Mouse (Mus musculus) thymus, postnatal 25 days (tissue): ENCODE measurements around the gene Tepp.

ENCODE experiments used
- DNase-seq: peaks from one replicate; pipeline ENCODE4 v3.0.0; 2022

Gene Tepp

DNA sequence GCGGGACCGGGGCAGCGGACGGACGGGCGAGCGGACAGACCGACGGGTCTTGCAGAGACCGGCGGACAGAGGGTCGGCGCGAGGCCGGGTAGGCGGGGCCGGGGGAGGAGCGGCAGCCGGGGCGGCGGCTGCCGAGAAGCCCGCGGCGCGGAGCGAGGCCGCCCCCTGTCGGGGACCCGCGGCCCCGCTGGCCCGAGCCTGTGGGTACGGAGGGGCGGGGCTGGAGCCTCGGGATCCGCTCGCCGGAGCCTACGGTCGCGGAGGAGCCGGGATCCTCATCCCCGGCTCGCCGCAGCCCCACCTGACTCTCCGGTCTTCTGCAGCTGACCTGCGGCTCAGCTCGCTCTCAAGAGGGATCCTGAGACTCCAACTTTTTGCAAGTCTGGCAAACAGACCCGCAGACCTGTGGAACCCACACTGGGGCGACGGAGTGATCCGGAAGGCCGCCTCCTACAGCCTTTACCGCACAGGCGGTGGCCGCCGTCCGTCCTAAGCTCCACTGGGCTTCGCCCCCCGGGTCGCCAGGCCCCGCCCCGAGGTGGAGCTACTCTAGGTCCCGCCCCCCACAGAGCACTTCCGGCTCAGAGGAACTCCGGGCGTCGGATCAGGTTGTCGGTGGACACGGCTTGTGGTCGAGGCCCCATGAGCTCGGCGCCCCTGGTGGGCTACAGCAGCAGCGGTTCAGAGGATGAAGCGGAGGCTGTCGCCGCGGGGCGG, 21.5 kb downstream of the Tepp start, which contains the start of the genes Zfp319 and Usb1:
TSS of gene Zfp319 (minus strand) at position 231 of the 717 bp plus-strand sequence.
TSS of gene Usb1 (plus strand) at position 565 of the 717 bp plus-strand sequence.
- DNase-seq = peak; percentile 96

DNA sequence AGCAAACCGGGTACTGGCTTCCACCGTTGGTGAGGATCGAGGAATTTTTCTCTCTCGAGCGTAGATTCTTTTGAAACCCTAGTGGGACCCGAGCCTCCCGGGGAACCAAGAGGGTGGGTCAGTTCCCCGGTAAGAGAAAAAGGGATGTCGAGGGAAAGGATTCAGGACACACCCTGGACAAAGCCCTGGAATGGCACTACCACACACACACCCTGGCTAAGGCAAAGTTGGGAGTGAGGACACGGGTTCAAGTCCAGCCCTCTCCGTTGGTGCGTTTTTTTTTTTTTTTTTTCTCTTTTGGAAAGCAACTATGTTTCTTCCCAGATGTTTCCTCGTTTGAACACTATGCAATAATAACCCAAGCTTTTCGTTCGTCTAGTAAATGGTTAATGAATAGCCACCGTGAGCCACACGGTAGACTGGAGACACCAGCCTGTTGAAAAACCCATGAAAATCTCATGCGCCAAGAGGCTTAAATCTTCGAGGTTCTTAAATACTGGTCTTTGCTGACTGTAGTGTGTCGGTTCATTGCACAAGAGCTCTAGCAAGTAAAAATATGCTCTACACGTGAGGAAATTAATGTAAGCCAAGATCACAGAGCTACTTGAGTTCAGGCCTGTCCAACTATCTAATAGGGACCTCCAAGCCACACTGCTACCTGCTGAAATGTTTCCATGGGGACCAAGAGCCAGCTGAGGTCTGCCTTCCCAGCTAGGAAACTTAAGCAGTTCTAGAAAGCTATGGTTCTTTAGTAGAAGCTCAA, 22.3 kb downstream of the Tepp start:
- no peak for DNase-seq

DNA sequence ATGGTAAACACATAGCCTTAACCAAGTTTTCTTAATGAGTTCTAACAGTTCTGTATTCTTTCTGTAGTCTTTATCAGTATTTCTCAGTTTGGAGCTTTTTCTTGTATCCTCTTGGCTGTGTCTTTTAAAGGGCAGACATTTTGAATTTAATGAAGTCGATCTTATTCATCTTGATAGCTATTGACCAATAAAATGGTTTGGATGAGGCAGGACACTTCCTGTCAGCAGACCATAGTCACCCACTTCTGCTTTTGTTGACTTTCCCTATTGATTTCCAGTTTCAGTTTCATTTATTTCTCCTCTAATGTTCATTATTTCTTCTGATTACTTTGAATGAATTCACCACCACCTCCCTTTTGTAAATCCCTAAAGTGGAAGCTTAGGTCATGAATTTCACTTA, 25.3 kb downstream of the Tepp start:
- no peak for DNase-seq

DNA sequence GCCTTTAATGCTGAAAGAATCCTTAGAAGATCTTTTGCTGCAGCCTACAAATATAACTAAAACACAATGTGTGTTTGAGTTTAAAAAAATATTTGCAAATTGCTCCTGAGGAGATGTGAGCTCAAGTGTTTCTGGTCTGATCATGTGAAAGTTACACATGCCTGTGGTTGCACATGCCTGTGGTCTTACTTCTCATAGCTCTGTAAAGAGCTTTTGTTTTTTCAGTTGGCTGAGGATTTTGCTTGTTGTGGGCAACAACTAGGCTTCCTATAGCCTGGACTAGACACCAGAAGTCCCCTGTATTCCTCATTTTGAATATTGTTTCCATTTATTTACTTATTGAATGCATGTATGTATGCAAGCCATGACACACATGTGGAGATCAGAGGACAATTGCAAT, 26.0 kb downstream of the Tepp start:
- no peak for DNase-seq

DNA sequence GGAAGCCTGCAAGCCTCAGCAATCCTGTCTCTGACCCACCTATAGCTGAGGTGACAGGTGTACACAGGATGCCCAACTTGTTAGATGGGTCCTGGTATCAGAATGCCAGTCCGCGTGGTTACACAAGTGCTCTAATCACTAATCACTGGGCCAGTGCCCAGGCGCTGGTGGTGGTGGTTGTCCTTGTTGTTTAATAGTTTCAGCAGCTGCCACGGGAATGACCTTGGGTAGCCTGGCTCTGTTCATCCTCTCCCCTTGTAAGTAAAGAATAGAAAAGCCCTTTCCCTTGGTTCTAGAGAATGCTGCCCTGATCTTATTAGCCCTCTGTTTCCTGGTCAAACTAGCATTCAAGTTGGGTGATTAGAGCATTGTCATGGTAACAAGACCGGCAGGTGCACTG, 31.4 kb downstream of the Tepp start:
- DNase-seq = no peak

DNA sequence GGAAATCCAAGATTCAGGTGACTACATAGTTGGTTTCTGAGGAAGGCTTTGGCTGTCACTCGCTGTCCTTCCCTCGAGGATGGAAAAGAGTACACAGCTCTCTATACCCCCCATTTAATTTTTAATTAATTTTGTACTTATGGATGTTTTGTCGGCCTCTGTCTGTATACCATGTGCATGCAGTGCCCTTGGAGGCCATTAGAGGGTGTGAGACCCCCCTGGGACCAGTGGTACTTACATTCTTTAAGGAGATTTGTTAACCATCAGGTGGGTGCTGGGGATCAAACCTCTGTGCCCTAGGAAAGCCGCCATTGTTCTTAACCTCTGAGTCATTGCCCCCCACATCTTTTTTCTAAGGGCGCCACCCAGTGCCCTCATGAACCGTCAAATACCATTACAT, 34.3 kb downstream of the Tepp start:
- DNase-seq = no peak

DNA sequence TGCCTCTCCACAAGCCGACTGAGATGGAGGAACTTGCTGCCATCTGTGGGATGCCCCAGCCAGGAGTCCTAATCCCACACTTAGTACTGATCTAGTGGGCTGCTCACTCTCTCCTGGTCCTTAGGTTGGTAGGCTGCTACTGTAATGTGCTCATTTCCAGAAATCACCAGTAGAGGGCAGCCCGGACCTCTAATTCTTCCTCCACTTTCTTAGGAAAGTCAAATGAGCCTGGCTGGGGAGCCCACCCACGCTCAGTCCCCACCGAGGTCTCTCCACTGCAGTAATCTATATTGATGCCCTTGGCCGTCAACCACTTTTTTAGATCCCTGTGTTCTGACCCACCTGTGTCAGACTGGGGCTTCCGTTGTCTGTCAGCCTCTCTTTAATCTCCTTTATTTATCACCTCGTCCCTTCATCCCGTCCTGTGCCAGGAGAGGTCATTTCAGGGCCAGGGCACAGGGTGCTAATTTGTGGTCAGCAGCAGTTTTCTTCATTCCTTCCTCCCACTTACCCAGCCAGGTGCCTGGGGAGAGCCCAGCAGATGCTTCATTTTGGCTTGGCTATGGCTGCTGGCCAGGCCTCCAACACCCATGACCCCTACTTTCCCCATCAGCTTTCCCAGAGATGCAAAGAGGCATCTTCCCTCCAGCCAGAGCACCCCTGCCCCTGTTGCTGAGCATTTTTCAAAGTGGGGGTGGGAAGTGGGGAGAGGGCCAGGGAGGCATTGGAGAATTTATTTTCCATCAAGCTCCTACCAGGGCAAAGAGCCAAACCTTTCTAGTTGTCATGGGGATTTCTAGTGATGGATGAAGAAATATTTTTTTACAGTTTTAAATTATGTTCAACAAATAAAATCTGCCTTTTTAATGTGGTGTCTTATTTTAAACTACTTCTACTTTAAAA, 36.5 kb downstream of the Tepp start:
- peak; percentile 74 for DNase-seq

DNA sequence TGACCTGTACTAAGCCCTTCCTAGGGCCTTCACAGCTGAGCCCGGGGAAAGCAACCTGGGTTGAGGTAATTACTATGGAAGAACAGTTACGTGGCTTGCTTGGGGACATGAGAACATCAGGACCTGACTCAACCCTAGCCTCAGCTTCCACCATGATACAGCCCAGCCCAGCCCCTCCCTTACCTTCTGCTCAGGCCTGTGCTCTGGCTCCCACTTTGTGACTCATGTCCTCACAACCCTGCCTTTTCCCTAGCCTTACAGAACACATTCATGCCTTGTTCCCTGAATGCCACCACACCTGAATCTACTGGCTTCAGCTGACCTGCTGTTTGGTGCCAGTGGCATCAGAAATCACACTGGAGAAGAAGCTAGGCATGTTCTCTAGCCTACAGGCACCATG, 38.0 kb downstream of the Tepp start:
- no peak for DNase-seq

DNA sequence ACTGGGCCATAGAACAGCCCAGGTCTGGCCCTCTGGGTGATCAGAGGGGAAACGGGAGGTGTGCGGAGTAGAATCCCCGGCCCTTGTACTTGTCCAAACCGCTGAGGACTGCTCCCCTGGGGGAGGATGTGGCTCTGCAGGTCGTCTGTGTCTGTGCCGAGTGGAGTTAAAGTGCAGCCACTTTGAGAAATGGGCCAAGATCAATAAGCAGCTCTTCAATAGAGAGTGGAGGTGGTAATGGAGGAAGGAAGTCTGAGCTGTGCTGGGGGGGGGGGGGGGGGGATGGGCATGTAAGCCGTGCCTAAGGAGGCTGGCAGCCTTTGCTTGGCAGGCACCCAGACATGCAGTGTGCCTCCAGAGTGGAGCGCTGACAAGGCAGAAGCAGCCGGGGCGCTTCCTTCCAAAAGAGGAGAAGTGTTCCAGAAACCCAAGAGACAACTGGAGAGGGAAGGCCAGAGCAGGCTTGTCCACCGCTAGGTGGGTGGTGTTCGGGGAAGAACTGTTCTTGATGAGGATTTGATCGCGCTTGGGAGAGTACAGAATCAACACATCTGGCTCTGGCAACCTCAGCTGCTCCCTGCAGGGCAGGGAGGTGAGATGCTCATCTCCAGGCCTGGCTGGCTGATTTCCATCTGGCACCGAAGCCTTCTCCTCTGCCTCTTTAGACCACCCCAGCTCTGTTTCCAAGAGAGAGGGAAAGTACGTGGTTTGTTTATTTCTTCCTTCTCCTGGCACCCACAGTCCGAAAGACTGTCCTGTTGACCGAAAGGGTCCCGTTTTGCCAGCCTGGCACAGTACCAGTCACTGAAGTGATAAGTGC, 38.7 kb downstream of the Tepp start:
- peak; percentile 33 for DNase-seq

DNA sequence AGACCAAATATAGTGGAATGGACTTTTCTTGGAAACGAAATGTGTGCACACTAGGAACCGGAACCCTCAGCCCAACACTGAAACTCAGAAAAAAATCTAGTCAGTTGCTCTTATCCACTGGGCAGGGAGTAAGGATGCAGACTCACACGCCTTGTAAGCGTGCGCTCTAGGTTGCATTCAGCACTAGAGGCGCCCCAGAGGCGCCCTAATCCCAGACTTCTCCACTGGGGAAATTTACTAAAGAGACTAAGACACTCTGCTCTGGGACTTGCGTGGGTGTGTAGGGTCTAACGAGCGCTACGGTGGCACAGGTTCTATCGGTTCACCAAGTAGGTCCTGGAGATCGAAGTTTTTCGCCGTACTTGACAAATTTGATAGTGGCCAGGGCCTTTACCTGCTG, 41.1 kb downstream of the Tepp start:
- DNase-seq = no peak

DNA sequence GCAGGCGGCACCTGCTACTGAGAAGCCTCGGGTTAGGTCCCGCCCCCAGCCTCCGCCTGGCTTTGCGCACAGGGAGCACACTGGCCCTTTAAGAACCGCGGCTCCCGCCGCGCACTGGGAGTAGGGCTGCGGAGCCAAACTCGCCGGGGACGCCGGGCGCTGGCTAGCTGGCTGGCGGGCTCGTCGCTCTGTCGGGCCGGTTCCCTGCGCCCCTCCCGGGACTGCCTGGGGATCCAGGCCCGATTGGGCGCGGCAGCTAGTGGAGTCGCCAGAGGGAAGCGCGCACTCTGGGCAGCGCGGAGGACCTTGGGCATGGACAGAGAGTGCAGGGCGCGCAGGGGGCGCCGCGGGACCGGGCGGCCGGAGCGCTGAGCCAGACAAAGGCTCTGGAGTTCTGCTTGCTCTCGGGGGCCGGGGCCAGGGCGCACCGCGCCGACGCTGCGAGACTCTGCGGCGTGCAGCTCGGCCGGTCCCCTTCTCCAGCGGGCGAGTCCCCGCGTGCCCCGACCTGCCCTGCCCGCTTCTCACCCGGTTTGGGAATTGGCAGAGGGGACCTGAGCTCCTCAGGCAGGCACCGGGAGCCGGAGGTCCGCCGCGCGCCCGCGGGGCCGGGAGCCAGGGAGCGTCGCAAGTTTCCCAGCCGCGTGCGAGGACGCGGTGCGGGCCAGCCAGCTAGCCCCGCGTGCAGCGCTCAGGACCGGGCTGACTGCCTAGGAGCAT, 41.9 kb downstream of the Tepp start, which contains the start of gene Mmp15:
TSS of gene Mmp15 (plus strand) at position 118 of the 720 bp plus-strand sequence.
- DNase-seq = peak; percentile 31

DNA sequence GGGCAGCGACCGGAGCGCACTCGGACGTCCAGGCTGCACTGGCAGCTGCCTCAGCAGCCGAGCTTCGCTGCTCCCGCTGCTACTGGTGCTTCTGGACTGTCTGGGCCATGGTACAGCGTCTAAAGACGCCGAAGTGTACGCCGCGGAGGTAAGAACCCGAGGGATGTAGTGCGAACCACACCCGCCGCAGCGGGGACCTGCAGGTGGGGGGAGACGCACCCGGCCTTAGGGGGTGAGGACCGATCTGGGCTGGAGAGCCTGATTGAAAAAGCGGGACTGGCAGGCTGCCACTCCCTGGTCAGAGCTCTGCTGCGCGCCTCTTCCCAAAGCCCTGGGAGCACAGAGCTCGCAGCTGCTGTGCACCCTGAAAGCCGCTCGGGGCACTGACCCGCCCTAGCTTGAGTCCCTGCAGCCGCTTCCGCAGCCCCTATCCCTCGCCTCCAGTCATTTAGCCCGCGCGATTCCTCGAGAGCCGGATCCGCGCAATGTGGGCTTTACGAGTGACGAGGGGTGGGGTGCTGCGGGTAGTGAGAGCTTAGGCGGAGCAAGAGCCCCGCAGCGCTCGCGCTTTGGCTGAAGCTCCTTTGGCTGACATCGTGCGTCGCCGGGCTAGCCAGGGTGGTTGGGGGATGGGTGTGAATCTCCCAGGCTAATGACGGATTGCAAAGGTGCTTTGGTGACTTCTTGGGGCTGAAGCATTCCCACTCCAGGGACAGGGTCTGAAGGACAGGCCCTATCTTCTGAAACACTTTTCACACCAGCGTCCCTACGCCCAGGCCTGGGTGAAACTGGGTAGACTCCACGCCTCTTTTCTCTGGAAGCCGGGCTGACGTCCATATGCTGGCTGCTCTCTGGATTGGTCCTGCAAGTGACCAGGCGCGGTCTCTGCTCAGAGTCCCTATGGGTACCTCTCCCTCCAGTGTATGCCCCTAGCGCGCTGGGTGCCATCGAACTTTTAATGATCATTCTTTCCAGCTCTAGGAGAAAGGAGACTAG, 42.8 kb downstream of the Tepp start:
- DNase-seq = no peak

DNA sequence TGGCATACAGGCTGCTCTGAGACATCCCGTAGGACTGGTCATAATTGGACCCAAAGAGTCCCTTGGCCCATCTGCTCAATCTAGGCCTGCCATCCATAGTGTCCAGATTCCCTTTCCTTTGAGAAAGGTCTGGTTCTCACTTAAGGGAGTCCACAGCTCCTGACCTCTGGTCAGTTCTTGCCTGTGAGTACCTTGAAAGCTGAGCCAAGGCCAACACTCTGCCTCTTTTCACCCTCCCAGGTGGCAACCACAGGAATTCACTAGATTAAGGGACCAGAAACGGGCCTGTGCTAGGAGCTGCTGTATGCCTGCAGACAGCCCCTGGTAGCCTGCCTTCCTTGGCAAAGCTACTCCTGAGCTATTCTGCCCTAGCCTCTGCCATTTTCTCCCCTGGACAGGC, 44.2 kb downstream of the Tepp start:
- DNase-seq = no peak

DNA sequence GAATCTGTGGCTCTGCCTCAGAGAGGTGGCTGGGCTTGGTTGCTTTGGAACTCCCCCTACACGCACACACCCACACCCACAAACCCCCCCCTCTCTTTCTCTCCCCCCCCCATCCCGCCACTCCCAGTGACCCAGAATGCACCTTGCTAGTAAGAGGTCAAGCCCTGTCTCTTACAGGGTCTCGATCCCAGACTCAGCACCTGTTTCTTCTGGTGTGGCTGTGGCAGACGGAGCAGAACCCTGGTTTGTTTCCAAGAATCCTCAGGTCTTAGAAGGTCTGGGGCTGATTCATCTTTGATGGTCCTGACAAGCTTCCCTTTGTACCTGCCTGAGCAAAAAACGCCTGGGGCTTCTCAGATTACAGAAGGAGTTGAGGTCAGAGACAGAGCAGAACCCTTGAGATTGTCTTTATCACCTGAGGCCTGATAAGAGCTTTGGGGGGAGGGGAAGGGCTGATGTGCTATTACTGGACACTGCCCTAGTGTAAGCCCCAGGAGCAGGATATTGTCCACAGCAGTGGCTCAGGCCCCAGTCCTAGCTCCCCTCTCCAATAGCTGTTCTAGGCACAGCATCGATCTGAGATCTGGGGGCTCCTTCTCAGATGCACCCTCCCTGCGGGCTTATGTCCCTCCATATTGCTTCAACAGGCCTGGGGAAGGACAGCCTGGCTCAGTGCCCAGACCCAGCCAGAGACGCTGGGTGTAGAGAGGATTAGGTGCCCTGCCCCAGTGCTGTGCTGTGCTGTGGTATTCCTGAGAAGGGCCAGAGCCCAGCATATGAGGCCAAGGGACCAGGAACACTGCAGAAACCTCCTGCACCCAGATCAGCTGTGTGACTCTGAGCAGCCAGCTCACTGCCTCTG, 48.4 kb downstream of the Tepp start:
- DNase-seq = no peak

DNA sequence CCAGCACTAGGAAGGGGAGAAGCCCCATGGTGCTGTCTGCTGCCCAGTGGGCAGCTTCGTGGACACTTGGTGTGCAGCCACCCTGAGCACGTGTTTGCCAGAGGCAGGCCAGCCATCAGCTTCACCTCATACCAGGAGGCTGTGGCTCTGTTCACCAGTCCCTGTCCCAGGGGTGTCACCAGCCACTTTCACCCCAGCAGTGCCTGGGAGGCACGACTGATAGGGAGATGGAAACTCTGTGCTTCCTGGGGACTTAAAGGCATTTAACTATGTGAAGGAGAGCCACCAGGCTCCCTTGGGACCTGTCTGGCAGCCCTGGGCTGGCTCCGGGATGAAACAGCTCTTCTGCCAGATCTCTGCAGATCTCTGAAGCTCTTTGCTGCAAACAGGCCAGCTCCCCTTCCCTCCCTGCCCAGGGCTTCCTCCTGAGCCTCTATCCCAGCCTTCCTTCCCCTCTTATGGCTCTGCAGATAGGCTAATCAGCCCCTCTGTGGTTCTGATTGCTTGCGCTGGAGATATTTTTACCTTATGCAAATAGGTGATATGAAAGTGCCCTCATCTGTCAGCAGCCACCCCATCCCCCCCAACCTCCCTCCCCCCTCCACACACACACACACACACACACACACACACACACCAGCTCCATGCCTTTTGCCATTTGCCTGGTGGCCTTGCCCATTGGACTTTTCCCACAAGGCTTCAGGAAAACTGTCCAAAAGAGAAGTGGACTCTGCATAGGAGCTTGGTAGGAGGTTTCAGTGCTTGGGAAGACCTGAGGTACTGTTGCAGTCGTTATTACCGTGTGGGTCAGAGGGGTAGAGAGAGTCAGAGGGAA, 50.0 kb downstream of the Tepp start:
- DNase-seq = no peak

DNA sequence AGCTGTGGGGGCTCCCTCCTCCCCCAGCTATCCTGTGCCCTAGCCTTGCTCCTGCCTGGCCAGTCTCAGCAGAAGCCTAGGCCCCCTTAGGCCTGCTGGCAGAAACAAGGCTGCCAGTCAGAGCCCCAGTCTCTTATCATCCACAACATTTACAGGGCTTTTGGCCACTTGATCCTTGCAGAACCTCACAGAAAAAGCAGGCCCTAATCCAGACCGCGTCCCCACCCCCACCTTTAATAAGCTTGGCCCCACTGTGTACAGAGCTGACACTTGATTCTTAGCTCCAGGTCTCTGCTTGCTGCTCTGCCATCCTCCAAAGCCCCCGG, 50.6 kb downstream of the Tepp start:
- no peak for DNase-seq

DNA sequence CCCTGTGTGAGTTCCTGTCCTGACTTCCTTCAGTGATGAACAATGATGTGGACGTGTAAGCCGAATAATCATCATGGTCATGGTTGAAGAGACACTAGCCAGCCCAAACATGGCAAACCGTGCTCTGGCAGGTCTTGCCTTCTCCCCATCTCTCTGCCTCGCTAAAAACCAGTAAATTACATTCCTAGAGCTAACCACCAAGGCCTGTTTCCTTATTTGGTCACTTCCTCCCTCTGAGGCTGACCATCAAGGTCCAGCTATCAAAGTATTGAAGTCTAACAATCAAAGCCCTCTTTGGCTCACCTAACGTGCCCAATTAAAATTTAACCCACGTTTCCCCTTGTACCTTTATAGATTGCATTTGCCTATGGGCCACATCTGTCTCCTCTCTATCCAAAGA, 51.9 kb downstream of the Tepp start:
- no peak for DNase-seq

DNA sequence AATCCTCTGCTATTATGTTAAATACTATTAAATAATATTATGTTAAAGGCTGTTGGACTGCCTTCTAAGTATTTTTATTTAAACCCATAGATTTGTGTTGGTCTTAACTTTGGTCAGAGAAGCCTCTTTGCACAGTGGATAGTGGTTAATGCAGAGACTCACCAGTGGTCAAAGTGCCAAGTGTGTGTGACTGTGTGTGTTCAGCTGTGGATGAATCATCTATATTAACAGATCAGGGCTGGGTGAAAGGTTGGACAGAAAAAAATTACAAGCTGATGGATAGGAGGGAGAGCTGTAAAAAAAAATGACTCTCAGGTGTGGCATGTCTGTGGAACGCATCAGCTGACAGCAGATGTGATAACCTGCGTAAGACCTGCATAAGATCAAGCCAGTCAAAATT, 53.5 kb downstream of the Tepp start:
- no peak for DNase-seq
